Mouse (Mus musculus) lung, adult 18-20 months (tissue): Measurements from ENCODE around the gene Tctex1d1.

Source experiments
- DNase-seq, 2 experiments: peaks; one replicate each; pipeline ENCODE4 v3.0.0; 2022; ENCODE audit warnings: mixed read lengths in 2 of 2

Gene Tctex1d1

DNA sequence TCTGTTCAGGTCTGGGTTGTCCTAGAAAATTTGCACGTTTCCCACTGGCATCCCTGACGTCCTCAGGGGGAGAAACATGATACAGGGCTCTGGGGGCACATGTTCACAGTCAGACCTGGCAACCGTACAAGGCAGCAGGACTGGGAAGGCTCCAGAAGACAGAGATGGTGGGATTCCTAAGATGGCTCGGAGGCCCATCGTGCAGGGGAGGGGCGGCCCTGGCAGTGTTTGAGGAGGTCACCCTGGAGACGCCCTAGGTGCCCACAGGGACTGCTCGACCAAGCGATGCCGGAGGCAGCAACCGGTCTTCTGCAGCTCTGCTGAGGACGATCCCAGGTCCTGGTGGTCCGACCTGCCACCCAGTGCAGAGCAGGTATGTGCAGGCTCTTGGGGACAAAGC lies at the start of gene Tctex1d1:
Gene Tctex1d1 (plus strand): TSS at position 167 of the 400 bp plus-strand sequence.
- no peak for DNase-seq

DNA sequence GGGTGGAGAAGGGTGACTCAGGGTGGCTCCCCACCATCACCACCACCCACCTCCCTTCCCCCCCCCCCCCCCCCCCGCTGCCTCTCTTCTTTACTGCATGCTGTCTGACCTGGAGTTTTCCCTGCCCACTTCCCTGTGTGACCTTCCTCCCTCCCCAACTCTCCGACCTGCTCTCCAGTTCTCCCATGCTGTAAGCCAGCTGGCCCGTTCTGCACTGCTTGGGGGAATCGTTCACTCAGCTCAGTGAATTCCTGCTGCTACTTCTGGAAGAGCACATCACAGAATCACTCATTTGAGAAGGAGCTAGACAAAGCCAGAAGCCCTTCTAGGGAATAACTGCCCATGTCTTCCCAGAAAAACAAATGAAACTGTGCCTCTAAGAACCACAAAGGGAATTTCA lies 48.9 kb upstream of the Tctex1d1 start:
- no peak for DNase-seq

DNA sequence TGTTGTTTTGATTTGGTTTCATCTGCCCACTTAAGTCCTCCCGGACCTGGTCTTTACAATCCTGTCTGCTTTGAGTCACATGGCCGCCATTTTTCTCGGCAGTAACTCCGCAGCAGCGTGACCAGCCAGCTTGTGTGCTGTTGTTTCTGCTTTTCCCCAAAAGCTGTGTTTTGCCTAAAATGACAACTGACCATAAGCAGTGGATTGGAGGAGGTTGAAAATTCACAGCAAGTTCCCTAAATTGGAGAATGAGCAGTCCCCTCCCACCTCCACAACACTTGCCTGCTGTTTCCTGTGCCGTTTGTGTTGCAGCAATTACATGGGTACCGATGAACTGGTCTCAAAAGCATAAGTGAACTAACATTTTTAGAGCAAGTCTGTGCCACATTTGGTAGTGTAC lies 47.7 kb upstream of the Tctex1d1 start:
- no peak for DNase-seq

DNA sequence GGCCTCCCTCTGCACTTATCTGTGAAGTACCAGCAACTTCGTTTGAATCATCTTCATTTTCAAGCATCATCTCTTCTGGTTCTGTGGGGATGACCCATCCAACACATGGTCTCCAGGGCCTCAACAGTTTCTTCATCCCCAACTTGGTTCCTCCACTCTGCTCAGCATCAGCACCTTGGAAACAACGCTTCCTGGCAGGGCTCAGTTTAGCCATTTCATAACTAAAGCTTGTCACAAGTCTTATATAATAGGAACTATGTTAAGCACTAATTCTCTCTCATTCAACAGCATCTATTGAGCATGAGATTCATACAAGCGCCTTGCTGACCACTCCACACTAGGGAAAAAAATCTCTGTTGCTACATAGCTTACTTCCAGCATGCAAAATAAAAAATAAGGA lies 38.1 kb upstream of the Tctex1d1 start:
- DNase-seq, result no peak

DNA sequence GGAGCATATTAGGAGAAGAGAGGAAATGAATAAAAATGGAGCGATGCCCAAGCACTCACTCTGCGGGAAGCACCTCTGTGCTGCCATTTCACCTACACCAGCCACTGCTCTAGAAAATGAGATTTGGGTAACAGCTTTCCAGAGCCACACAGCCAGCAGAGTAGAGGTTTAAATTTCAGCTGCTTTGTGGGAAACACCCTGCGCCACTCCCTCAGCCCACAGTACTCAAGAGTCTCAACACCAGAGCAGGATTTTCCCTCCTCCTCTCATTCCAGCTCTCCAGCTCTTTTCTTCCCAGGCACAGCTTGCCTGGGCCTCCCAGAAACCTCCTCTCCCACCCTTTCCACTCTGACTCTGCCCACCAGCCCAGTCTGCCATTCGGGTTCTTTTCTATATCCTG lies 37.7 kb upstream of the Tctex1d1 start:
- DNase-seq, result no peak

DNA sequence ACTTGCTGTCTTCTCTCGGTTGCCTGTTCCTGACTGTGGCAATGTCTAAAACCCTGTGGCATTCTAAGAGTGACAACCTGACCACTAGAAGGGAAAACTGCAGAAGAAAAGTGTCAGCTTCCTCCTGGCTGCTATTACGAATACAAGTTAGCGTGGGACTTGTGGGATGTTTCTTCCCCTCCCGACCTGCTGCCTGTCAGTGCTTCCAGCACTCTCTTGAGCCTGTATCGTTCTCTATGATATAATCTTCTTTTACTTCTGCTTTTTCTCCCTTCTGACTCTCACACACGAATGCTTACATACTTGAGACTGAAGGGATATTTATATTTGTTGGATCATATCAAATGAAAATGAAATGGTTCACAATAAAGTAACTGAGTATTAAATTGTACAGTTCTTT lies 34.1 kb upstream of the Tctex1d1 start:
- no peak for DNase-seq

DNA sequence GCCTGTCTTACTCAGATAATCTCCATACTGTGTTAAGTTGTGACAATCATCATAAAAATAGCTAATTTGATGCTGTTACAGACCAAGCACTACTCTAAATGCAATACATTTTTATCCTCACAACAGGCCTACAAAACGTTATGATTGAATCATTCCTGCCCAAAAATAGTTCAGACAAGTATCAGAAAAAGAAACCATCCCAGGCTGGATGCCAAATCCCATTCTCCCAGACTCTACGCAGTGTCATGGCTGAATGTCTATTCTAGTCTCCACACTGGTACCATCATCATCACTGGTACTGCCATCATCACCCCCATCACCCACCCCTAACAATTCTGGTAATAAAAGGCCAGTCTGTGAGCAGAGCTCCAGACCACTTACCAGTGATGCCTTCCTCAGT lies 25.9 kb upstream of the Tctex1d1 start:
- DNase-seq, result no peak

DNA sequence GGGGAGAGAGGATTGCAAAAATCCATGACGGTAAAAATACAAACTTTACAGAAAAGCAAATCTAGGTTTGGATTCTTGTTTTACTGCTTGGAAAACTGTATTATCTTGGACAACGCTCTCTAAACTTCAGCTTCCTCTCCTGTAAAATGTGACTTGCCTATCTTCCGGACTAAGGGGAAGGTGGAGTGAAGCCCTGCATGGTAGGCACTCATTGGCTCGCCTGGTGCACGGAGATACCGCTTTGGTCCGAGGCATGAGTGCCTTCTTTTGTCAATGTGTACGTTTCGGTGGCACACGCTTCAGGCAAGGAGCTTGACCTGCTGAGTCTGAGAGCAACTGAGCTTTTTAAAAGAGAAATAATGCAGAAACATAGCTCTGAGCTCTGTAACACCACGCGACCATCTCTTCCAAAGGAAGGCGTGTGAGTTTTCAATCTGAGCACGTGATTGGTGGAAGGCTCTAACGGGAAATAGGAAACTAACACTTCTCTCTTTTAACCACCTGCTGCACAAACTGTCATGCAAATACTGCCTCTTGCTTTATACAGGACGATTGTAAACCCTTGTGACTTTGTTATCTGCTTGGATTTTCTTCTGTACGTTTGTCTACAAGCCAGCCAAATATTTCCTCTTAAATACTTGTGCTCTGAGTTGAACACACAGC lies 23.0 kb upstream of the Tctex1d1 start:
- DNase-seq, result no peak

DNA sequence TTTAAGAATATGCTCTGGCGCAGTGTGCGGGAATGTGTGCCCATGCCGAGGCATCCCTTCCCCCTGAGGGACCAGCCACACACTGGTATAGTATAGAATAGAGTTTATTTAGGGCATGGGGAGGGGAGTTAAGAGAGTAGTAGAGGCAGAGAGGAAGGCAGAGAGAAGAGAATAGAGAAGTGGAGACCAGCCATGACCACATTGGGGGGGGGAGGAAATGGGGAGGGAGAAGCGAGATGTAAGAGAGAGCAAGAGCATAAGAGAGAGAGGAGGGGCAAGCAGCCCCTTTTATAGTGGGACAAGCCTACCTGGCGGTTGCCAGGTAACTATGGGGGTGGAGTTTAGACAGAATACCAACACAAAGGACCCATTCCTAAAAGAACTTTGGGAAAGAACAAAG lies 19.0 kb upstream of the Tctex1d1 start:
- DNase-seq, result no peak

DNA sequence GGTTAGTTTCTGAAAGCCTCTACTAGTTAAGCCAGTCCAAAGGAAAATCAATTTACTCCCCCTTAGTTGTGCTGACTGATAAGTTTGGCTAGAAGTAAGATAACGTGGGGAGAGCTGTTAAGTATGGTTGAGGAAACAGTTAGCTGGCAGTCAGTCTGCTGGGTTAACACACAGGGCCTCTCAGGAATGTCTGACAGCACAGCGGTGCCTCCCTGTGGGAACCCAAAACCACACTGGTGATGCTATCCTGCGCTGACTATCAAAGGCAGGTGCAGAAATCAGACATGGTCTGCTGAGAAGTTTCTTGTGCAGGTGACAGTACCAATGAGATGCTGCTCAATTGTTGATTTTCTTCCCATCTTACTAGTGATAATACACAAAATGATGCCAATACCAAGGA lies 14.2 kb upstream of the Tctex1d1 start:
- no peak for DNase-seq

DNA sequence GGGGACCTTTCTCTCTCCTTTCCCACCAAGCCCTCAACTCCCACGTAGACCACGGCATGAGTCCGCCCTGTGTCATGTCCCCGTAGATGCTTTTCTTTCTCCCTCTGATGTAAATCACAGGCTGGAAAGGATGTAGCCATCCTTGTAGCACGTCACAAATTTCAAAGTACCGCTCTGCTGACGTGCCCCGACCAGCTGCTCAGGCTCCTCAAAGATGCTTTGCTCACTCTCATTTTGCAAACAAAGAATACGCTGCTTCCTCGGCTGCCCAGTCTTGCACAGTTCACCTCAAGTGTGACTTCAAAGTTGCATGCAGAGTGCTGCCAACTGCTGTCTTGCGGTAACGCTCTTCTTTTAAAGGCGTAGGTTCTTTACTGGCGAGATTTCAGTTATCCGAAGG lies 10.6 kb upstream of the Tctex1d1 start:
- DNase-seq, result no peak

DNA sequence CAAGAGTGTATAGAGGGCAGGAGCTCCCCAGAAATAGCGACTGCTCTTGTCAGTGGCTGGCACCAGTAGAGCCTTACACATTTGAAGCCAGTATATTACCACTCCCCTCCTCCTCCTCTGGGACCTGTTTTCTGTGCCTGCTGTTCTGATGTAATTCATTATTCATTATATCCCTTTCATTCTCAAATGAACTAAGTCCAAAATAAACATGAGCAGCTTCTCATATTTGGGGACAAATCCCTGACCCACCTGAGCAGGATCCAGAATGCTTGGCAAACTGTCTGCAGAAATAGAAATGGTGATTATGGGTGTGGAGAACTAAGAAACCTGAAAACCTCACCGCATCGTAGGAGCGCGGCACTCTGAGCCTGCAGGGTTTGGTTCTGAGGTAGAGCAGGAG lies 8.8 kb upstream of the Tctex1d1 start:
- DNase-seq, result no peak

DNA sequence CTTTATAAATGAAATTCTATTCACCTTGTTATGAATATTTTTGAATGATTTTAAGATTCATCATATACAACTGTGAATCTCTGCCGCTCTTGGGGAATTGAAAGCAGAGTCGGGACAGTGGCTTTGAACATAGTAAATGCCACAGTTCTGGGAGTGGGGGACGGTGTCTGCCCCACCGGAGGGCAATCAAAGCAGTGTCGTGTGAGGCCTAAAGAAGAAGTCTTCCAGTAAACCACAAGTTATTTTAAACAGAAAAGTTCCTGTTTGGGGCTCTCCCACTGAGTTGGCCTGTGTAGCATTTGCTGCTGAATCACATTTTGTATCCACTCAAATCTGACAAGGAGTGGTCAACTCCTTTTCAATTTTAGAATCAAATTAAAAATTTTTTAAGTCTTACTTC lies 7.2 kb upstream of the Tctex1d1 start:
- no peak for DNase-seq

DNA sequence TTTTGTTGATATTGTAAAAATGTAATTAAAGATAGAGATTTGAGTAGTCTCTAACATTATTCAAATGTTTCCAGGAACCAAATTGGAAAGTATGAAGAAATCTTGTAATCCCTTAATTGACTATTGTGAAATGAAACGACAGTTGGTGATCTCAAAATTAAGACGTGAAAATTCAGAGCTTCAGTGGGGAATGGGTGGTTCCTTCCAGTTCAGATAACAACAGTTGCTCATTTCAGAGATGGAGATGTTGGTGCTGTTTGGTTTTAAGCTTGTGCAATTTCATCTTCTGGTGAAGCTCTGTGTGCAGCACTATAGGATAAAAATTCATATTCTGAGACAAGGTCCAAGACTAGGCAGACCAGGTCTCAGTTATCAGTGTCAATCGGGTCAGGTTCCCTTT lies 6.3 kb upstream of the Tctex1d1 start:
- no peak for DNase-seq

DNA sequence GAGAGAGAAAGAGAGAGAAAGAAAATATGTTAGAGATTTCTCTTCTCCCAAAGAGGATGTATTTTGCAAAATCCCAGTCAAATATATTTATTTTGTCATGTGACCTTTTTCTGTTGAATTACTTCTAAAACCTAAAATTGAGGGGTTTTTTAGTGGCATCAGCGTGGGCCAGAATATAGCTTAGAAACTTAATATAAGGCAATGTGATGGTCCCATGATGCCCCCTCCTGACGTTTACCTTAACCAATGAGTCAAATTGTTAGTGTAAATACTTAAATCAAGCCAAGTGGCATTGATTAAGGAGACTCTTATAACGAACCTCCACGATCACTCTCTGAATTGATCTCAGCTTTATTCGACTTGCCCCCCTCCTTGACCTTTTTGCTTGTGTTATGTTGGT lies 4.2 kb upstream of the Tctex1d1 start:
- DNase-seq, result no peak

DNA sequence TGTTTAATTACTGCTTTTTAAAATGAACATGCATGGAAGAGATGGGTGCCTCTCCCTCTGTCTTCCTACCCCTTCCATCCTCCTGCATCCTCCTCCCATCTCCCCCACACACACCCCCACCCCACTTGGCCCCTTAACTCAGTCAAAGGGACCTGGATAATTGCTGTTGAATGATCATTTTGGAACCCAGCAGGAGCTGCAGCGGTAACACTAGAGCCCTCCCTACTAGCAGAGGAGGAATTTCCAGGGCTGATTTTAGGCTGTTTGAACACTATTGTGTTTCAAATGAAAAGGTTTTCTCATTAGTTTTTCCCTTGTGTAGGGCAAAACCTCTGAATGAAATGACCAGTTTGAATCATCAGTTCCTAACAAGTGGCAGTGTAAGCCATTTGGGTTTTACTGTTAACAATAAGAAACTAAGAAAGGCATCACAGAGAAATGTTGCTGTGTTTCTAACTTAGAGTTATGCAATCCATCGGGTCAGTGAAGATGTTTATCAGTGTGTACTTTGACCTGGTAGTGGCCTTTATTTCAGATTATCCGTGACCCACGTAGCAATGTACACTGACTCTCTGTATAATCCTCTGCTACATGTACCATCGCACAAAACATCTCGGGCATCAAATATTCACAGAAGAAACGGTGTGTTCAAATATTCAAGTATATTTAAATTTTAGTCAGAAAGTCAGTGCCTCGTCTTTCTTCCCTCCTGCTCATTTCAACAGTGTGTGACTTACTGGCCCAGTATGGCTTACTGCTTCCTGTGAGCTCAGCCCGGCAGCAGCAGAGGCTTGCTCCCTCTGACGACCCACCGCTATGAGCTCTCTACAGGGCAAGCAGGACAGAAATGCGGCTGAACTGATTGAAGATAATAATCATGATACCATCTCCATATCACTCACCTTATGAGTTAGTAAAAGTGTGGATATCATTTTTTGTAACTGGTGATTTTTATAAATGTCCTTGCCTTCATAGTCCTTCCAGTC lies 1.8 kb upstream of the Tctex1d1 start:
- no peak for DNase-seq

DNA sequence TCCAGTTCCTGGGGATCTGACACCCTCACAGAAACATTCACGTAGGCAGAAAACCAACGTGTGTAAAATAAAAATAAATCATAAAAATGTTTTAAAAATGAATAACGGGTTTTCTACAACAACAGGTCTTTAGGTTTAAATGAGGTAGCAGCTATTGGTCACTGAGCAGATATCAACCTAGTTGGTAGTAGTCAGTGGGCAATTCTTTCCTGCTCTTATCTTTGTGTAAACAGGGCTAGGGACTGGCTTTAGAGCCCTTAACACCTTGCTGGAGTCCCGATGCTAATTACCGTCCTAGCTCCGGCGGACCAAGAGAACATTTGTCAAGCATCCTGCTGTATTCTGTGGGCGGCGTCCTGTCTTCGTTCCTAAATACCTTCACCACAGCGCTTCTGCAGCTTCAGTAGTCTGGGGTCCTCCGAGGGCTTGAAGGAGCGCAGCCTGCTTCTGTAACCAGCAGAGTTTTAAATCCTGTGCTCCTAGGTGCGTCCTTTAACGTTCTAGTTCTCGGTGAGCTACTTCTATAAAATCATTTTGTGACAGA lies 556 bp upstream of the Tctex1d1 start:
- DNase-seq, result no peak

DNA sequence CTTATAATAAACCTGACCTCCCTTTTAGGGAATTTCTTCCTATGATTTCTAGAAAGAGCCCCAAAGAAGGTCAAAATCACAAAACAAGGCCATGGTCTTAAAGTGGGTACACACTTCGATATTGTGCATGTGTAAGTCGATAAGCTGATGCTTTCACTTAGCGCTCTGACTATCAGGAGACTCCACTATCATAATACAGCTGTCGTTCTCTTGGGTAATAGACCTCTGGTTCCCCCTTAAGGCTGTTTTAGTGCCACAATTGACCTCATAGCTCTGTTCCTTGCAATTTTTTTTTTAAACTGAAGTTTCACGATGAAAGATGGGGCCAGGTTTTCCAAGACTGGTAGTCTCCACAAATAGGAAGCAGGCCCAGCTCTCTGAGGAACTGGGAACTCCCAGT lies 979 bp downstream of the Tctex1d1 start:
- DNase-seq, result no peak

DNA sequence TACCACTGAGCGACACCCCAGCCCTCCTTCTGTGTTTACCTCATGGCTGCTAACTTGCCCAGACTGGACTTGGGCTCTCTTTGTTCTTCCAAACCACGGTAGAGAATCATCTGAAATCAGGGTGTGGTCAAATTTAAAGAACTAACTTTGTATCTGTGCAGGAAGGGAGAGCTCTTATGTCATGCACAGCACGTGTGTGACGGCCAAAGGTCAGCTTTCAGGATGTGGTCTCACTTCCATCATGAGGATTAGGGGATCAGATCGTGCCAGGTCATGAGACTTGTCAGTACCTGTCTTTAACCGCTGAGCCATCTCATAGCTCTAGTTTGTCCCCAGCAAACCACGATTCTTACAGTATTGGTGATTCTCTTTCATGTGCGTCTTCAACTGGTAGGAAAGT lies 3.3 kb downstream of the Tctex1d1 start:
- DNase-seq, result no peak

DNA sequence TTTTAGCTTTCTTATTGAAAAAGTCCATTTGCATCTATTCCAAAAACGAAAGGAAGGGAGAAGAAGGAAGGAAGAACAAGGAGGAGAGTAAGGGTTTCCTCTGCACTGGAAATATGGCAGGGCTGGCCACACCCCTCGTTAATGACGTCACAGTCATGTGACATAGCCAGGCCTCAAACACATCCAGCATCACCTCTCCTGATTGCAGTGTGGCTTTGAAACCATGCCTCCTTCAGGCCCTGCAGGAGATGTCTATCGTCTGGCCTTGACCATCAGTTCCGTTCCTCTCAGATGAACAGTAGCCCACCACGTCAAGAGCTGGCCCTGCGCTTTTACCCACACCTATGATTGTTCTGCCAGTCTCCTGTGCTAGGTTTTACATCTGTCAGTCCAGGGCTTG lies 7.8 kb downstream of the Tctex1d1 start:
- no peak for DNase-seq

DNA sequence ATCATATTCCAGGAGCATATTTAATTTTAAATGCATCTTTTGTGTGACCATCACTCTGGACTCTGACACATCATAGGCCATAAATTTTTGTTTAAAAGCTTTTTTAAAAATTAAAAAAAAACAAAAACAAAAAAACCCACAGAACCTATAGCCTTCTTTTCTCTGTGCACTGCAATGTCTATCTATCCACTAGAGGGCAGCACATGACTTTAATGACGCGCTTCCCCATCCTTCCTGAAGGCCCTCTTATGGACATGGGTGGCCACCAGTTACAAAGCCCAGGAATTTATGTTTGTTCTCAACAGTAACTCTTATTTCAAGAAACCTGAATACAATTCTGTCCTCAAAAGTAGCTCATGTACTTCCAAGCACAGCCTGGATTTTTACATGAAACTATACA lies 8.5 kb downstream of the Tctex1d1 start:
- DNase-seq, result peak; percentile 13 to 54

DNA sequence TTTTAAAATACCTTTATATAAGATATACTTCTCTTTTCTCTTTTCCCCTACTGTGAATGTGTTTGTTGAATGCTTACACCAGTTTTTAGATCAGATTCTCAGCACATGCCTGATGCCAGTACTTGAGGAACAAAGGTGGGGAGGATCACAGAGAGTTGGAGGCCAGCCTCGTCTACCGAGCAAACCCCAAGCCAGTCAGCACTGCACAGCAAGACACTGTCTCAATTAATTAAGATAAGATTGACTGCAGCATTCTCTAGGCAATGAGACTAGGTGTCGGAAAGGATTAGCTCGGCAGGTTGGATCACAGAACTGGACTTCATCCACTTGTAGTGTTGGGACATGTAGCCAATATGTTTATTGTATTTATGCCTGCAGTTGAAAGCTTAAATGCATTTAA lies 8.9 kb downstream of the Tctex1d1 start:
- DNase-seq, result no peak

DNA sequence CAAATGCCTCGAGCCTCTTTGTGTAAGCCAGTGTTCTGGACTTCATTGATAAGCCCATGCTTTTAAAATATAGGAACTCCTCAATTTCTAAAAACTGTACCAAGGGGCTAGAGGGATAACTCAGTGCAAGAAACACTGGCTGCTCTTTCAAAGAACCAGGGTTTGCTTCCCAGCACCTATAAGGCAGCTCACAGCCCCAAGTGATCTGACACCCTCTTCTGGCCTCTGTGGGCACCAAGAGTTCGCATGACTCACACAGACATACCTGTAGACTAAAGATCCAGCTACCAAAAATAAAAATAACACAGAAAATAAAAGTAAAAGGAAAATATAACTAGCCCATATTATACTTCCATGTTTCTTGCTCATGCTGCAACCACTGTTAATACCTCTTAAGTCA lies 9.3 kb downstream of the Tctex1d1 start:
- no peak for DNase-seq

DNA sequence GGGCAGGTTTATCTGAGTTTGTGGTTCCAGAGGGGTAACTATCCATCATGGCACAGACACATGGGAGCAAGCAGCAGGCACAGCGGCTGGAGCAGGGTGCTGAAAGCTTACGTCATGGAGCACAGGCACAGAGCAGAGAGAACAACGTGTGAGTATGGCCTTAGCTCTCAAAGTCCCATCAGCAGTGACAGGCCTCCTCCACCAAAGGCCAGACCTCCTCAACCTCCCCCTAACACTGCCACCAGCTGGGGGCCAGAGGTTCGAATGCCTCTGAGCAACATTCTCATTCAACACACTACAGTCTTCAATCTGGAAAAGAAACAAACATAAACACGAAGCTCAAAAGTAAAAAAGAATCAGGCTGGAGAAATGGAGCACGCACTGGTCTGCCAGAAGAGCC lies 10.1 kb downstream of the Tctex1d1 start:
- no peak for DNase-seq
